ENCODE assay signal across 15 mouse cellular contexts in genomic region chr9:50080205-50080604, GRCm38 (mm10).
"Had no signal": no experiment of that assay in that cellular context is flagged by ENCODE, and none has a peak within 500 bp of the region (broad histone marks: within the 10 kb centered on the region; RNA-seq: fewer than 3 reads in every experiment).

No protein-coding gene starts in this region.

- ATAC-seq: liver, postnatal 0 days; midbrain, embryonic 13.5 days; midbrain, embryonic 15.5 days had no signal

- H3K4me3 ChIP-seq: megakaryocyte, embryonic 14.5 days; midbrain, embryonic 13.5 days; midbrain, embryonic 15.5 days; neural tube, embryonic 12.5 days; stomach, embryonic 15.5 days had no signal

- DNase-seq: liver, postnatal 0 days; lung, adult 2 months; lung, postnatal 10 days; right cerebral cortex, postnatal 14 days; thymus, adult 2 months; thymus, postnatal 25 days; thymus, postnatal 4 days had no signal

- H3K4me2 ChIP-seq: midbrain, embryonic 11.5 days; midbrain, embryonic 13.5 days; midbrain, embryonic 15.5 days; neural tube, embryonic 12.5 days; stomach, embryonic 15.5 days had no signal

- H3K9me3 ChIP-seq: megakaryocyte, embryonic 14.5 days; midbrain, embryonic 13.5 days; midbrain, embryonic 15.5 days; neural tube, embryonic 12.5 days; stomach, embryonic 15.5 days had no signal

- H3K4me1 ChIP-seq: megakaryocyte, embryonic 14.5 days; midbrain, embryonic 13.5 days; midbrain, embryonic 15.5 days; neural tube, embryonic 12.5 days; stomach, embryonic 15.5 days had no signal

- H3K27ac ChIP-seq: macrophage; midbrain, embryonic 13.5 days; midbrain, embryonic 15.5 days; neural tube, embryonic 12.5 days; stomach, embryonic 15.5 days; stomach, postnatal 0 days had no signal

- H3K9ac ChIP-seq: liver, postnatal 0 days; midbrain, embryonic 13.5 days; midbrain, embryonic 15.5 days; neural tube, embryonic 12.5 days; stomach, embryonic 15.5 days had no signal

- H3K27me3 ChIP-seq: megakaryocyte, embryonic 14.5 days; midbrain, embryonic 13.5 days; midbrain, embryonic 15.5 days; neural tube, embryonic 12.5 days; stomach, embryonic 15.5 days had no signal

- H3K36me3 ChIP-seq: midbrain, embryonic 13.5 days; midbrain, embryonic 15.5 days; neural tube, embryonic 12.5 days; stomach, embryonic 15.5 days had no signal
